Mouse (Mus musculus) activated CD4-positive, CD25-positive, alpha-beta regulatory T cell, adult 4 months (primary cell): ENCODE measurements around the gene 4933405L10Rik. TPM values are rescaled to one million over a fixed set of nuclear protein-coding genes. Genes with fewer than 3 reads are reported as not detected.

Source experiments
- ATAC-seq: one replicate; pipeline ENCODE4 v1.8.0; 2017
- polyA plus RNA-seq, 2 experiments: library from polyadenylated mRNA; unstranded; fragments of 100-300 nt; shearing (Covaris generic); gene quantifications; one replicate each; pipeline ENCODE4 v1.2.1; 2017

The 4933405L10Rik gene
- polyA plus RNA-seq, 2 experiments from 2014 or later = not detected

DNA sequence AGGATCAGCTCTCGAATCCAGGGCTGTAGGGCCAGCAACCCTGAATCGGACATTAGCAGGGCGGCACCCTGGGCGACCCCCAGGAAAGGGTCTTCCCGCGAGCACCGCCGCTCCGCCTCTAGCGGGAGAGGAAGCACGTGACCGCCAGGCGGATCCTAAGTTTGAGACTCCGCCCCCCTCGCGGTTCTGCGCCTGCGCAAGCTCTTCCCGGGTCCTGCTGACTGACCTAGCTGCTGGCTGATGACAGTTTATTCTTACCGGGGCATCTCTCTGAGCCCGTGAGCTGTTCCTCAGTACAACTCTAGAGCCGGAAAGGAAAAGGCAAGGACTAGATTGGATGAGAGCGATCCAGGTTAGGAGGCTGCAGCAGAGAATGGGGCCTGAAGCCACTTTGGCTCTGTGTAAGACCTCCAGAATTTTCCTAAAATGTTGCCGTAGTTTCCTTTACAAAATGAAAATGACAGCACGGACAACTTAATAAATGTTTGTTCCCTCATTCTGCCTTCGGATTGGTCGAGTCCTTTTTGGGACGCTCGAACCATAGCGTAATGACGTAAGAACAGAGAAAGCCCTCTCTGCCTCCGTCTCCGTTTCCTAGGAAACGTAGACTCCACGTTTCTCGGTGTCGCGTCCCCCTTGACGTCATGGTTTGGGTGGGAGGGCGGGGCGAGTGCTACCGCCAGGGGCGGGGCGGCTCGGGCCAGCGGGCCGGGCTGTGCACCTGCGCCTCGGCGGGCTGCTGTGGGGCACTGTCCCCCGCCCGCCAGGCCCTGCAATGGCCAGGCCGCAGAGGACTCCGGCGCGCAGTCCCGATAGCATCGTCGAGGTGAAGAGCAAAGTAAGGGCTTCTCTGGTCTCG lies 6.3 kb upstream of the 4933405L10Rik start, which contains the start of the genes Acd and Pard6a:
Gene Acd, minus strand, starts transcription at position 137 of the 859 bp plus-strand sequence.
Gene Pard6a, plus strand, starts transcription at position 183 of the 859 bp plus-strand sequence.
- ATAC-seq = peak; percentile 79

DNA sequence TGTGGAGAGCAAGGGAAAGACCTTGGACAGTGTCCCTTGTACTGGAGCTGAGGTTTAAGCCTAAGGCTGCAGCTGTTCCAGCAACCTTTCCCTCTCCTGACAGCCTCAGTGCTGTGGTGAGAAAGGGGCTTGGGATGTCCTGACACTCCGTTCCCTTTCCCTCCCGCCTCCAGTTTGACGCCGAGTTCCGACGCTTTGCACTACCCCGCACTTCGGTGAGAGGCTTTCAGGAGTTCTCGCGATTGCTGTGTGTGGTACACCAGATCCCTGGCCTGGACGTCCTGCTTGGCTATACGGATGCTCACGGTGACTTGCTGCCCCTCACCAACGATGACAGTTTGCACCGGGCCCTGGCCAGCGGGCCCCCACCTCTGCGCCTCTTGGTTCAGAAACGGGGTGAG lies 5.5 kb upstream of the 4933405L10Rik start:
- ATAC-seq = no peak

DNA sequence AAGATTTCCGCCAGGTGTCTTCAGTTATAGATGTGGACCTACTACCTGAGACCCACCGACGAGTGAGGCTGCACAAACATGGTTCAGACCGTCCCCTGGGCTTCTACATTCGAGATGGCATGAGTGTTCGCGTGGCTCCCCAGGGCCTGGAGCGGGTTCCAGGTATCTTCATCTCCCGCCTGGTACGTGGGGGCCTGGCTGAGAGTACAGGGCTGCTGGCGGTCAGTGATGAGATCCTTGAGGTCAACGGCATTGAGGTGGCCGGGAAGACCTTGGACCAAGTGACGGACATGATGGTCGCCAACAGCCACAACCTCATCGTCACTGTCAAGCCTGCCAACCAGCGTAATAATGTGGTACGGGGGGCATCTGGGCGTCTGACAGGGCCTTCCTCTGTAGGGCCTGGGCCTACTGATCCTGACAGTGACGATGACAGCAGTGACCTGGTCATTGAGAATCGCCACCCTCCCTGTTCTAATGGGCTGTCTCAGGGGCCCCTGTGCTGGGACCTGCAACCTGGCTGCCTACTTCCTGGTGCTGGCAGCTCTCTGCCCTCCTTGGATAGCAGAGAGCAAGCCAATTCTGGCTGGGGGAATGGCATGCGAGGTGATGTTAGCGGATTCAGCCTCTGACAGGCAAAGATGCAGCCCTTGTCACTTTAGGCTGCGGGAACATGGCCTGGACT lies 4.6 kb upstream of the 4933405L10Rik start:
- no peak for ATAC-seq

DNA sequence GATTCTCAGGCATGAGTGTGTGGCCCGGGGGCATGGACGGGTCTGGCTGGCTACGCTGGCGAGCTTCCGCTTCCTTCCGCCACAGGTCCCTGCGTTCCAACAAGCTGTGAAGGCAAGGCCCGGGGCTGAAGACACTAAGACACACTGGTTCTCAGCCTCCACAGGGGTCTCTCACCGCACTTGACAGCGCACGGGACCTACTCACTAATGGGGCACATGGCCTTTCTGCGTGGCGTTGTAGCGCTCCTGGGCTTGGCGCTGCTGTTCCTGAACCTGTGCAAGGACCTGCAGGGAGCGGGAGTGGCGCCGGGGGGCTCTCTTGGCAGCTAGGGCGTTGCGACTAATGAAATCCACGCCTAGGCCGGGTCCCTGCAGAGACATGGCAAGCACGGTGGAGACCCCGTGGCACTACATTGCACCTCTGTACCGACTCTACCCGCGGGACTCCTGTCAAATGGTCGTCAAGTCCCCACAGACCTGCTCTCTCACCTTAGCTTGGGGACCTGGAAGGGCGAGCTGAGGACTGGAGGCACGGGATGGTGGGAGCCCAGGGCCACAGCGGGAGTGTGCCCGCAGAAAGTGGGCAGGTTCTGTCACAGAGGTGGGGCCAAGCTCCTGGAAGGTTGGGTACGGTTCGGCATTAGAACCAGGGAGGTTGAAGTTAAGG lies 3.2 kb upstream of the 4933405L10Rik start:
- ATAC-seq = no peak

DNA sequence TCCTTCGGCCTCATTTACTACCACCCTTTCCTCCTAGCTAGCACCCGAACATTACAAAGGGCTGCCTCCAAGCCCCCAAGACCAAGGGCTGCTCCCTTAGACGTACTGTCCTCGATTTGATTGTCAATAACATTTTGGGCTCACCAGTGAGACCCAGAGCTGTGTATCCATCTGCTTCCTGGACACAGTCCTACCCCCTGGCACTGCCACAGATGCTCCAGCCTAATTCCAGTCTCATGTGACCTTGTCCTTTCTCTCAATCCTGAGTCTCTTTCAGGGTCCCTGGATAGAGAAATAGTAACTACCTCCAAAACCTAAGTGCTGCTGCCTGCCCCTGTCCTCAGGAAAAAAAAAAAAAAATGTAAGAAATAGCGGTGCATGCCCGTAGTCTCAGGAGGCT lies 2.5 kb upstream of the 4933405L10Rik start:
- no peak for ATAC-seq

DNA sequence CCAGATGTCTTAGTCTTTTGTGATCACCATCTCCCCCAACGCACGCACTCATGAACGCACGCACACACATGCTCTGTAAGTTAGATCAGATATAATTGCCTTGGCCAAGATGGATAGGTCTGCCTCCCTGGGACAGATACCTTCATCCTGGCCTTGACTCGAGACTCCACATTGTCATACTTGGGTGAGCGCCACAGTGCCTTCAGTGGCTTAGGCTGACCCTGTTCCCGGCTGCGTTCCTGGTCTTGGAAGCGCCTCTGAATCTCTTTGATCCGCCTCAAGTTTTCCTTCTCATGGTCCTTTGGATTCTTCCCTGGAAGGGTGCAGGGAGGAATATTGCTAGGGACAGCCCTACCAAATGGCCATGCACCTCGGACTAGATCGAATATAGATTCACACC lies 1.0 kb upstream of the 4933405L10Rik start:
- no peak for ATAC-seq

DNA sequence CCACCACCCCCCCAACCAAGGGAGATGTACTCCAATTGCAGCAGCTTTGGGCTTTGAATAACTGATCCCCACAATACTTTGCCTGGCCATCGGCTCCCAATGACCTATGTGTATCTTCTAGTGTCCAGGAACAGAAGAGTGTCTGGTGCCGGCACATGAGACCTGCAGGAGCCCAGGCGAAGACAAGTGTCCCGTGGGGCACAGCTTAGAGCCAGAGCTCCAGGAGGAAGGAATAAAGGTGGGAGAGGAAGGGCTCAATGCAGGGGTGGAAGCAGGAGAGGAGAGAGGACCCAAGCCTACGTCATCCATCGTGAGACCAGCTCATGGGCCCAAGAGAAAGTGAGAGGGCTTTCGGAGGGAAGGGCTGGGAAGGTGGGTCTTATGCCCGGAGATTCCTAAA lies 1.2 kb downstream of the 4933405L10Rik start:
- ATAC-seq = no peak

DNA sequence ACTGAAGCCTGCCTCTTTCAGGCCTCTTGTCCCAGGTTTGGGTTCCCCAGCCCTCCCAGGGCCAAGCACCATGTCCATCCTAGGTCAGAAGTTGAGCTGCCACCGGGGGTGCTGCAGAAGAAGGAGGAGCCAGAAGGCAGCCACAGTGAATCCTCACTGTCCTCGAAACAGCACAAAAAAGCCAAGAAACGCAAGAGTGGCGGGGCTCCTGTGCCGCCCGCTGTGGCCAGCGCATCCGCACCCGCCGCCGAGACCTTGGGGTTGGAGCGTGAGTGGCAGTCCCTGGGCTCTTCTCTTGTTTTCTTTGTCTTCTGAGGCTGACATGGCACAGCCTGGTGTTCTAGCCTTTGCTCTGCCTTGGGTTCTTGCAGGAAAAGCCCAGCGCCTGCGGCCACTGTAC lies 1.9 kb downstream of the 4933405L10Rik start:
- no peak for ATAC-seq

DNA sequence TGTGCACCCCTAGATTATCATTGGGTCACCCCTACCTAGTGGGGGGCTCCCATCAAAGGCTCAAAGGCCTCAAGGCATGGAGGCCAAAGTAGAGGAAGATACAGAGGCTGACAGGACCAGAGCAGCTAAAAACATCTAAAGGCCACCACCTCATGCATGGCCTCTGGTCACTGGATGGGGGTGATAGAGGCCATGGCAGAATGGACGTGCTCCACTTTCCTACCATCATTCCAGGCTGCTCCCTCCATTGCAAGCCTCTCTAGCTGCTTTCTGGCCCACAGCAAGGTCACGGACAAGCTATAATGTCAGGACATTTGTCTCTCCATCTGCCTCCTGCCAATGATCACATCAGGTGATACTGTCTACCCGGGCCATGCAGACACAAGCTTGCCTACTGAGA lies 4.8 kb downstream of the 4933405L10Rik start:
- no peak for ATAC-seq

DNA sequence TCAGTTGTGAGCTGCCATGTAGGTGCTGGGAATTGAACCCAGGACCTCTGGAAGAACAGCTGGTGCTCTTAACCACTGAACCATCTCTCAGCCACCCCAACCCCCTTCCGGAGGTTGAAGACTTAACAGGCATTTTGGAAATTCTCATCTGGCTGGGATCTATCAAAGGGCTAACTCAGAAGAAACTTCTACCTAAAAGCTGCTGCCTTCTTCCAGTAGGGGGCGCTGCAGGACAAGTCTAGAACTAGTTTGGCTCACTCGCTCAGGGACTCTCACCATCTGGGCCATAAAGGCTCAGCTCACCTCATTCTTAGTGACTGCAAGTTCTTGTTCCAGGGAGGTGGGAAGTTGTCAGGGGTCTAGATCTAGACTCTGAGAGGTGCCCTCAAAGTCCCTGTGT lies 6.7 kb downstream of the 4933405L10Rik start:
- peak; percentile 77 for ATAC-seq

DNA sequence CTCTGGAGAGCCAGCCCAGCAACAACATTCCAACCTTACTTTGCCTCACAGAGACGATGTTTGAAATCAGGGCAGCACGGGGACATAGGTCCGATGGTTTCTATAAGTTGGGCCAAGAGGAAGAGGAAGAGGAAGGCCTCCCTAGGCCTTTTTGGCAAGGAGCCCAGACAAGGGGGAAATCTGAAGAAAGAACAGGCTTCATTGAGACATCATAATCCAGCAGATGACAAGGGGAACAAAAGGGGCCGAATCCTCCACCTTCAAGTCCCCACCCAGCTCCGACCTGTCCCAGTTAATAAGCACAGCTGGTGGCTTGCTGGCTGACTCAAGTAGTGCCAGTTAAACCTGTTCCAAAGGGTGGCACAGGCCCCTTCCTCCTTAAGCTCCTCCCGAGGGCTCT lies 7.6 kb downstream of the 4933405L10Rik start:
- ATAC-seq = no peak

DNA sequence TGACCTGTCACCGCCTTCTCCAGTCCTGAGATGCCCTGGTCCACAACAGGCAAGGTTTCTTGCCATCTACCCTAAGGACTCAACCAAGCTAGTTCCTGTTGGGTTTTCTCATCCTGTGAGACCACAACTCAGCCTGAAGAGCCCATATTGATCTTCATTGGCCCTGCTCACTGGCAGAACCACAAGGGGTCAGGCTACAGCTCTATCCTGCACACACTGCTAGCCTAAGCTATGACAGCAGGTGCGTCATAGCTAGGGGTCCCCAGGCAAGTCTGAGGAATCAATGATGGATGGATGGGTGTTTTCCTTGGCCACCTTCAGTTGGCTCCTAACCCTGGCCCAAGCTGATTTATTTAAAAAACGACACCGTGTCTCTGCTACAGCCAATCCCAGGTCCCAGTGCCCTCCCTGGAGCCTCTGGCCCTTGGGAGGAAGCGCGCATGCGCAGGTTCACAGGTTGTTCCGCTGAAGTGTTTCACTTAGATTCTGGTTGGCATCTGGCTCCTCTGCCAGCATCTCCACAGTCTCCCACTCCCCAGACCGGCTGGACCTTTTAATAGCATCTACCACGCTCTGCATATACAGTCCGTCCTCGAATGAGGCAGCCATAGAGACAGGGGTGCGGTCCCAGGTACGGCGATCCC lies 9.0 kb downstream of the 4933405L10Rik start:
- ATAC-seq = no peak

DNA sequence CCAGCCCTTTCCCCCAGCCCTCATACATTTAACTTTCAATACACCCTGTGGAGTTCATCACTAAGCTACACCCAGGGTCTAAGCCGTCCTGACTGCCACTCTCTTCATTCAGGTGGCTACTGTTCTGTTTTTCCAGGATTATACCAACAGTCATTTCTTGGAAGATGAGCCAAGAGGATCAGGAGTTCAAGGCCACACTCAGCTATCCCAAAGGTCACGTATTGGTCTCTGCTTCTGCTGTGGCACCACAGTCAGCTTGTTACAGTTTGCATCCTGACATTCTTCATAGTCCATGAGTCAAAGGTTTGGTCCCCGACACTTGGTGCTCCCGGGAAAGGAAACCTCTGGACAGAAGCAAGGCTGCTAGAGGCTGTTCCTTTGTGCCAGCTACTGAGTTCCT lies 12.2 kb downstream of the 4933405L10Rik start:
- no peak for ATAC-seq

DNA sequence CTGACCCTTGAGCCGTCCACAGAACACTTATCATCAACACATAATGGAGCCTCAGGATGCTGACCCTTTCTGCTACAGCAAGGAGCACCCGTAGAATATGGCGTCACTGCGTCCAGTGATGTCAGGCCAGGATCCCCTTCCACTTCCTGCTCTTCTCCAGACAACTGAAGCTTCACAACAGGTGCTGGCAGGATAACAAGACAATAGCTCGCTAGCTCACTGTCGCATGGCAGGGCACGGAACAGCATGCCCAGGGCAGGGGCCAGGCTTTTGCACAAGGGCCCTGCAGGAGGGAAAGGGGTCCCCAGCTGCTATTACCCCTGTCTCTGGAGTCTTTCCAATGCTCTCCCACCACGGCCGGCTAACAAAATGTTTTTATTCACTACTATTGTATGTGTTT lies 15.4 kb downstream of the 4933405L10Rik start:
- no peak for ATAC-seq

DNA sequence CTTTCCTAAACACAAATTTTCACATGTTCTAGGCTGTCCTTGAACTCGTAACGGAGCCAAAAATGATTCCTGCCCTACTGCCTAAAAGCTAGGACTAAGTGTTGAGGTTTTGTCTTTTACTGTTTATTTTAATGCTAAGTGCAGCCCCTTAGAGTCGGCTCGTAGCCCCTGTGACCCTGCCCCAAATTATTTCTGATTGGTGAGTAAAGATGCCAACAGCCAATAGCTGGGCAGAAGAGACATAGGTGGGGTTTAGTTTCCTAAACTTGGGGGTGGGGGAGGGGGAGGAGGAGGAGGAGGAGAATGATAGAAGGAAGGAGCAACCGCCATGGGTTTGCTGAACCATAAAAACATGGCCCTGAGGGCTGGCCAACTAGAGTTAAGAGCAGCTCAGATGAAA lies 18.3 kb downstream of the 4933405L10Rik start:
- no peak for ATAC-seq

DNA sequence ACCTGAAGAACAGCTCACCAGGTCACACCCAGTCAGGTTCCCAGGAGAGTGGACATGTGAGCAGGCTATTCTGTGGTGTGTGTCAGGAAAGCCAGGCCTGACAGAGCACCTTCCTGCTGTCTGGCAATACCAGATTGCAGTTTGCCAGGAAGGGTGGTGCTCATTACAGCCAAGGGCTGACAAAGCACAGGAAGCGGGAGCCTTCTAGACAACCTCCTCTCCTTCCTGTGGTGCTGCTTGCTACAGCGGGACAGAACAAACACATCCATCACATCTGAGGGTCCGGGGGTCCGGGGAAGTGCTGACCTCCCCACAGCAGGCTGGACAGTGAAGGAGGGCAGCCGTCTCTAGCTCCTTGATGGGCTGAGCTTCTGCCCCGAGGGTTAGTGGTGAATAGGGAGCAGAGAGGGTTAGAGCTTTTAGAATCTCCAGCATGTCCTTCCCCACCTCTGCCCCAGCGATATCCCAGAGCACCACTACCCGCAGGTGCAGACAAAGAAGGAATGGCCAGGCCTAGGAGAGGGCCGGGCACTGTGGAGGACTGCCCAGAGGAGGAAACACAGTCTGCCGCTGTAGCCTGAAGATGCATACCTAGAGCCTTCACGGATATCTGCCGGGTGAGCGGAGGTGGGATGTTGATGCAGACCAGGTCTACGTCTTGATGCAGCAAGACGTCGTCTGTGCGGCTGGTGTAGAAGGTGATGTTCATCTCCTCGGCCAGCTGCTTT lies 20.1 kb downstream of the 4933405L10Rik start:
- ATAC-seq = peak; percentile 65

DNA sequence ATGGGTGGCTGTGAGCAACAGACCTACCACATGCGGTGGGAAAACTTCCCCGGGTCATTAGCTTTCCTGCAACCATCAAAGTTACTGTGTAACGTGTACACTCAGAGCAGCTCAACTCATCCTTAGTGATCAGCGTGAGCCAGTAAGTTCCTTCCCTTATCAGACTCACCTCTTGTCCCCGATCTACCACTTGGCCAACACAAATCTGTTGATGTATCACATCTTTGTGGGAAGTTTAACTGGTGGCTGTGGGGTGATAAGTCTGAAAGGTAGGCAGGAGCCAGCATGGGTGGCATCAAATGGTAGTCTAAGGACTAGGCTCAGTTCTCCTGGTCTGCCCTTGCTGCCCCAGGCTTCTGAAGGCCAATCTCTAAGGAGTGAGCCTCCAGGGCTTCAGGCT lies 24.7 kb downstream of the 4933405L10Rik start:
- ATAC-seq = no peak

DNA sequence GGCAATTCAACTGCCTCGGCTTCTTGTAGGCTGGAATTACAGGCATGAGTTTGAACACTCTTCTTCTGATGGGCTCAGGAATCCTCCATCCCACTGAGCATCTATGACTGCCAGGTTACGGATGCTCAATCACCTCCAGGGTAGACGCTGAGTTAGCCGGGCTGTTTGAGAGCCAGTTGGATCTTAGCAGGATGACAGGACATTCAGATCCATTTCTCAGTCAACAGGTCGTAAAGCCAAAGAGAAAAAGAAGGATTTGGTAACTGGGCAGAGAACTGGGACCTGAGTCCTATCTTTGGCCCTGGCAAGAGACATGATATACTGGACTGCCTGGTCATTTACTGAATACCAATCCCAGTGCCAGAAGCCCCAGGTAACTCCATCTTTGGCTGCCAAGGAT lies 31.8 kb downstream of the 4933405L10Rik start:
- ATAC-seq = no peak

DNA sequence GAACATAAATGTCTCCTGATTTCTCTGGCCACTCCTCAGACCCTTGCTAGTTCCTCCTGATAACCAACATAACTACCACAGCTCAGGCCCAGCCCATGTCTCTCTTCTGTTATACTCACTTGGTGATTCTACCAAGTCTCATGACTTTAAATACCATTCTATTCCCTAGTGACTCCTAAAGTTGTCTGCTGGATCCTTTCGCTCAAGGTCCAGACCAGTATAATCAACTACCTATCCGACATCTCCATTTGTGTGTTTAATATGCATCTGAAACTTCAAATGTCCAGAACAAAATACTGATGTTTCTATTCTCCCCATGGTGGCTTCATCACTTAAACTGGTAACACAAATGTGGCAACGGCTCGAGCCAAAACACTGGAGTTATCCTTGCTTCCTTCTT lies 35.8 kb downstream of the 4933405L10Rik start:
- ATAC-seq = no peak

DNA sequence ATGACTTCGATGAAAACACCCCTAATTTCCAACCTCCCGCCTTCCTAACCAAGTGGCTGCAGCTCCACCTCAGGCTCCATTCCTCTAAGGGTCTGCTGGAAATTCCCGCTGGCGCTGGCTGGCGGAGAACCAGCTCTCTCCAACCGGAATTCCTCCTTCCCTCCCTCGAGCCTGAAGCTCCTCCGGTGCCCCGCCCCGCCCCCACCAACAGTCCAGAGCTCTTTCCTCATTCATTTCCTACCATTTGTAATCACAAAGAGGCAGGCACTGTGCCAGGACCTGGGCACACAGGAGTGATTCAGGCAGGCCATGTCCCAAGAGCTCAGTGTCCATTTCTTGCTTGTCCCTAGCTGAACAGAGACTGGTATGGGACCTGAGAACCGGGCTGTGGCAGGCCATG lies 43.2 kb downstream of the 4933405L10Rik start:
- no peak for ATAC-seq

DNA sequence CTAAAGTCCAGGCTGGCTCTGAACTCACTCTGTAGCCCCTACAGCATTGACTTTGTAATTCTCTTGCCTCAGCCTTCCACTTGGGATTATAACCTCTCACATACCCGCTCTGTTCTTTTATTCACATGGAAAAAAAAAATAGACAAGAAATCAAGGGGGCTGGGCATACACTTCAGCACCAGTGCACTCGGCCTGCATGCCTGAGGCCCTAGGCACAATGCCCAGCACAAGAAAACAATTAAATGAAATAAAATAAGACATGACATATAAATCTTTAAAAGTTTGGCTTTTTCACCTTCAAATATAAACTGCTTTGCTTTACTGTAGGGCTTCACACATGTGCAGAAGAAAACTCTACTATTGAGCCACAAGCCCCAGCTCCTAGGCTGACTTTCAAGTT lies 46.5 kb downstream of the 4933405L10Rik start:
- no peak for ATAC-seq

DNA sequence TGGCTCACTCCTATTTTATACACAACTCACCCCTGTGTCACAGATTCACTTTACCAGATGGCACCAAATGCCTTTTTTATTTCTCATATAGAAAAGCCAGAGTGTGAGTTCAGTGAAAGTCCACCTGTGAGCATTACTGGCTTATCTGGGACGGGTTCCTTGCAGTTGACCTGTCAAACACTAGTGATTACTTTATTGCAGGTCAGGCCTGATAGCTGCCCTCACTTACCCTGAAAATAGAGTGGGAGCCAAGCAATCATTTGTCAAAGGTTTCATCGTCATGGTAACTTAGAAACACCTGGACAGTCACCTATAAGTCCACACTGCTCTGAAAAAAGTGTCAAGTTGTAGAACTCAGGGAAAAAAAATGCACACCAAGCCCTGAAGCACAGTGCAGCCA lies 47.2 kb downstream of the 4933405L10Rik start:
- no peak for ATAC-seq
